Mouse (Mus musculus) layer of hippocampus, adult 9-11 months (tissue): ENCODE measurements around the gene Vars.
"Not testable (repeated sequence)": the region's sequence is repeated elsewhere in the genome, so short reads cannot be mapped to it uniquely, and the experiment has no call there.

Source experiments
- DNase-seq: peaks from one replicate; pipeline ENCODE4 v3.0.0; 2022

Gene Vars

DNA sequence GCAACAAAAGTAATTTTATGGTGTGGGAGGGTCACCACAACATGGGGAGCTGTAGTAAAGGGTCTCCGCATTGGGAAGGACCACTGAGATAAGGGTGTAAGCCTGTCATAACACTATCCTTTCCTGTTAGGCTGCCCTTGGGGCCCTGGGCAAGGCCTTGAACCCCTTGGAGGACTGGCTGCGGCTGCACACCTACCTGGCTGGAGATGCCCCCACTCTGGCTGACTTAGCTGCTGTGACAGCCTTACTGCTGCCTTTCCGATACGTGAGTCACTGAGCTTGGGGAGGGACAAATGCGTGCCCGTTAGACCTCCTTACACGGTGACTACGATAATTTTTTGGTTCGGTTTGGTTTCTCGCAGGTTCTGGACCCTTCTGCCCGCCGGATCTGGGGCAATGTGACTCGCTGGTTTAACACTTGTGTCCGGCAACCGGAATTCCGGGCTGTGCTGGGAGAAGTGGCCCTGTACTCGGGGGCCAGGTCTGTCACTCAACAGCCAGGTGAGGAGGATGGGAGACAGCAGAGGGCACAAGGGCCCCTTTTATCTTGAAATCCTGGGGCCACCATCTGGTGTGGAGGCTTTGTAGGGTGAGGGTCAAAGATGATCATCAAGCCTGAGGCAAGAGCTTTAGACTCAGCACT lies 3.4 kb downstream of the Vars start:
- DNase-seq: no peak

DNA sequence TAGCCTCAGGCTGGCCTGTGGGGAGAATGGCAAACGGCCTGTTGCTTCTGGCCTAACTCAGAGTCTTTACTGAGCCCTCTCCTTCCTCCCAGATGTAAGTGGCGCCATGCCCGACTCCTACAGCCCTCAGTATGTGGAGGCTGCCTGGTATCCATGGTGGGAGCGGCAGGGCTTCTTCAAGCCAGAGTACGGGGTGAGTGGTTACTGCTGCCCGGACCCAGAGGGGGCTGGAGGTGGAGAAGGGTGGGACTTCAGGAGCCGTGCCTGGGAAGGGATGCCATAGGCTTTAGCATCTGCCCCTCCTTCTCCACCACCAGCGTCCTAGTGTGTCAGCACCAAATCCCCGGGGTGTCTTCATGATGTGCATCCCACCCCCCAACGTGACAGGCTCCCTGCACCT lies 4.4 kb downstream of the Vars start:
- no peak for DNase-seq

DNA sequence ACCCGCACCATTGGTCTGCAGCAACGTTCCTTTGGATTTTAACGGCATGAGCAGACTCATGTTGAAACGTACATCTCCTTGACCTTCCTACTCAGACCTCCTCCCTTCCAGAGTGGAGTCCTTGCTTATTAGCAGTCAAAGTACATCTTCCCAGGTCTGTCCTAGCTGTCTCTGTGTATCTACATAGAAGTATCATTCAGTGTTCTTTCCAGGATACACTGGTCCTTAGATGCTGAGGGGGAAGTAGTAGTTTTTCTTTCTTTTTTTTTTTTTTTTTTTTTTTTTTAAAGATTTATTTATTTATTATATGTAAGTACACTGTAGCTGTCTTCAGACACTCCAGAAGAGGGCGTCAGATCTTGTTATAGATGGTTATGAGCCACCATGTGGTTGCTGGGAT lies 5.1 kb downstream of the Vars start:
- DNase-seq: not testable (repeated sequence)

DNA sequence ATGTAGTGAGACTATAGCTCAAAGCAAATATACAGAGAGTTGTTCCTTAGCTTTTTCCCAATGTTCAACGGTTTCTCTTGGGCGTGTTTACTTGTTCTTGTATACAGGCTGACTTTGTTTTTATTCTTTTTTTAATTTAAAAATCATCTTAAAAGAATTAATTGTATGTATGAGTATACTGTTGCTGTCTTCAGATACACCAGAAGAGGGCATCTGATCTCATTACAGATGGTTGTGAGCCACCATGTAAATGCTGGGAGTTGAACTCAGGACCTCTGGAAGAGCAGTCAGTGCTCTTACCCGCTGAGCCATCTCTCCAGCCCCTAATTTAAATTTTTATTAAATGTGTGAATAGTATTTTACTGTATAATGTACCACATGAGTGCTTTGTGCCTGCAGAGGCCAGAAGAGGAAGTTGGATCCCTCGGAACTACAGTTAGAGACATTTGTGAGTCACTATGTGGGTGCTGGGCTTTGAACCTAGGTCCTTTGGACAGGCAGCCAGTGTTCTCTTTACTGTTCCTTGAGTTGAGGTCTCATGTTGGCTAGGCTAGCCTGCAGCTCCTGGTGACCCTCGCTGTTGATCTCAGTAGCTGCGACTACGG lies 6.7 kb downstream of the Vars start:
- no peak for DNase-seq

DNA sequence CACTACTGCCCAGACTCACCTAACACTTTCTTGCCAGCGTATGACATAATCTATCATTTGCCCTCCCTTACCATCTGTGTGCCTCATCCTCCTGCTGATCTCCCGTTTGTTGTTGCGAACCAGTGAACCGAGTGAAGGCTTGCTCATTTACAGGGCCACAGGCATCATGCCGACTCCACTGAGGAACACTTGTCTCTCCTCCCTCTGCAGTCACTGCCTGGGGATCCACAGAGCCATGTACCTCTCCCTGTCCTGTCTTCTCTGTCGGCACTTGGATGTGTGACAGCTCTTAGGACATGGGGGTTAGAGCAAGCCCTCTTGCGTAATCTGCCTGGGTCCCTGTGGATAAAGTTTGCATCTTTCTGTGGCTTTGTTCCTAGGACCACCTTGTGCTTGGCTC lies 8.8 kb downstream of the Vars start:
- no peak for DNase-seq

DNA sequence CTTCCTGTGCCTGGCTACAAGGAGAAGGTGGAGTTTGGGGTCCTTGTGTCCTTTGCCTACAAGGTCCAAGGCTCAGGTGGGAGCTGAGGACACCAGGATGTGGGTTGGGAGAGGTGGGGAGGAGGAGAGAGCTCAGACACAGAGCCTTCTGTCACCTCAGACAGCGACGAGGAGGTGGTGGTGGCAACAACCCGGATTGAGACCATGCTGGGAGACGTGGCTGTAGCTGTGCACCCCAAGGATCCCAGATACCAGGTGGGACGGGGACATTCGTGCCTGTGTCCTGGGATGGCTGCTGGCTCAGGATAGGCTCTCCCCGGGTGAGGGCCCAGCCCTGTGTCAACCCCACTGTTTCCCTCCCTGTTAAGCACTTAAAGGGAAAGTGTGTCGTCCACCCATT lies 10.7 kb downstream of the Vars start:
- no peak for DNase-seq

DNA sequence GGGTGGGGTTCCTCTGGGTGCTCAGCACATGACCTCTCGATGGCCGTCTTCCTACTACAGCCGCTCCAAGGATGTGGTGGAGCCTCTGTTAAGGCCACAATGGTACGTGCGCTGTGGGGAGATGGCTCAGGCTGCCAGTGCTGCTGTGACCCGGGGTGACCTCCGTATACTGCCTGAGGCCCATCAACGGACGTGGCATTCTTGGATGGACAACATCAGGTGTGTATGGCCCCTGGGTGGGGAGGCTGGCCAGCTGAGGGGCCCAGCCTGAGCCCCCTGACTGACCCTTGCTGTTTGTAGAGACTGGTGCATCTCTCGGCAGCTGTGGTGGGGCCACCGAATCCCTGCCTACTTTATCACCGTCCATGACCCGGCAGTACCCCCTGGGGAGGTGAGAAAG lies 11.6 kb downstream of the Vars start:
- no peak for DNase-seq

DNA sequence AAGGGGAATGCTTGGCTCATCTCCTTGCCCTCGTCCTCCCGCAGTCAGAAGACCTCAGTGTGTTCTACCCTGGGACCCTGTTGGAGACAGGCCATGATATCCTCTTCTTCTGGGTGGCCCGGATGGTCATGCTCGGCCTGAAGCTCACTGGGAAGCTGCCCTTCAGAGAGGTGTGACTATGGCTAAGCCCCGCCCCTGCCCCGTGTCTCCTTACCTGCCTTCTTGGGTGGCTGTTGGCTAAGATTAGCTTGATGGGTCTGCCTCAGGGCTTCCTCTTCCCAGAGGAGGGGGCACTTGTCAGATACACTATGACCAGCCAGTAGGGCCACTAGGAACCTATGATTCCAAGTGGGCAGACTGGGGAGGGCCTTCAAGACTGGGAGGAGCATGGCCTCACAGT lies 12.4 kb downstream of the Vars start:
- DNase-seq: no peak

DNA sequence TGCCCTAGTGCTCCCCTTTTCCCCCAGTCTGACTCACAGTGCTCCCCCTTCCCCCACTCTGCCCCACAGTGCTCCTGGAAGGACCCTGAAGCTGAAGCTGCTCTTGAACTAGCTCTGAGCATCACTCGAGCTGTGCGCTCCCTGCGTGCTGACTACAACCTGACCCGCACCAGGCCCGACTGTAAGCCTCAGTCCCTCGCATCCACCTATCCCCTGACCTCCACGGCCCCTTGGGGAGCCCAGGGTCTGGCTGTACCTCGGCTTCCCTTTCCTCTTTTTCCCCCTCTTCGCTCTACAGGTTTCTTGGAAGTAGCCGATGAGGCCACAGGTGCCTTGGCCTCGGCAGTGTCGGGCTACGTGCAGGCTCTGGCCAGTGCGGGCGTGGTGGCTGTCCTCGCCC lies 14.5 kb downstream of the Vars start:
- DNase-seq: no peak

DNA sequence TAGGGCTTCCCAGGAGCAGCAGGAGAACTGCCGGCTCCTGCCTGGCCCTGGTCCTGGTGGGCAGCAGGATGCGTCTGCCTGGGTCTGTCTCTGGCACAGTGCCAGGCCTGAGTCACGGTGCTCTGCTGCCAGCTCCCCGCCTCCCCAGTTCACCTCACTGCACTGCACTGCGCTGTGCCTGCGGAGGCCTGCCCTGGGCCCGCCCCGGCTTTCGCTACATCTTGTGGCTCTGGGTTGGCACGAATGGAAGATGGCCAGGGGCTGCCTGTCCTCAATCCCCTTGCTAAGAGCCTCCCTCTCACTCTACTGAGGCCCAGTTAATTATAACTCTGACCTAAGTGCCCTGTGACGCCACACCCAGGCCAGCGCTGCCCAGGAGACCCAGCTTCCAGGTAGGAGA lies 15.6 kb downstream of the Vars start, which contains the start of gene Vwa7:
Gene Vwa7, plus strand, starts transcription at position 204 of the 400 bp plus-strand sequence.
- no peak for DNase-seq

DNA sequence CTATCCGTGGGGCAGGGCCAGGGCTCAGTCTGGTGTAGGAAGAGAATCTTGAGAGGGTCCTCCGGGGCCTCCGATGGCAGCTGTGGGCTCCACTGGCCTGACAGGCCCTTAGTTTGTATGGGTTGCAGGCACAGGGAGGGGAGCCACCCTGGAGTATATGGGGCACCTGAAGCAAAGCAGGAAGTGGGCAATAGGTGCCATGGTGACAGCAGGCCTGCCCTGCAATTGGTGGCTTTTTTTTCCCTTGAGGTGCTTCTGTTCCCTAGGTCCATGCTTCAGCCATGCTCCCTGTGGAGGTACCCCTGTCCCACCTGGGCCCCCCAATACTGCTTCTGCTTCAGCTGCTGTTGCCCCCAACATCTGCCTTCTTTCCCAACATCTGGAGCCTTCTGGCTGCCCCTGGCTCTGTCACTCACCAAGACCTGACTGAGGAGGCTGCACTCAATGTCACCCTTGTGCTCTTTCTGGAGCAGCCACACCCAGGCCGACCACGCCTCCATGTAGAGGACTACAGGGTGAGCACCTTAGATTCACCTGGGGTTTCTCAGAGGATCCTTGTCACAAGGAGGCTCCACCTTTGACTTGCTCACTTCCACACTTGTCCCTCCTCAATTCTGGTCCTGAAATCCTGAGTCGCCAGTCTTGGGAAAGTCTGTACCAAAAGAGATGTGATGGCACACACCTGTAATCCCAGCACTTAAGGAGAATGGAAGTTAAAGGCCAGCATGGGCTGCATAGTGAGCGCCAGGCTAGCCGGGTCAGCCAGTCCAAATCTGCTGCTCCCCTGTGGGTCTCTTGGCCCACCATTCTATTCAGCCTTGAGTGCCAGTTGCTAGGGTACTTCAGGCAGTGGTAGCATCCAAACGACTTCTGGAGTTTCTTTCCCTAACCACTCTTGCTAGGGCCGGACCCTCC lies 16.3 kb downstream of the Vars start:
- DNase-seq: no peak

DNA sequence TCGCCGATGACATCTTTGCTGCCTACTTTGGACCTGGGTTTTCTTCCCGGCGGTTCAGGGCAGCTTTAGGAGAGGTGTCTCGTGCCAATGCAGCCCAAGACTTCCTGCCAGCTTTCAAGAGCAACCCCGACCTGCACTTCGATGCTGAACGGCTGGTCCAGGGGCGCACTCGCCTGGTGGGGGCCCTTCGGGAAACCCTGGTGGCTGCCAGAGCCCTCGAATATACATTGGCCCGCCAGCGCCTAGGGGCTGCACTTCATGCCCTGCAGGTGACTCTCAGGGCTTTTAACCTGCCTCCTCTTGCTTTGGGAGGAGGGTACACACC lies 16.9 kb downstream of the Vars start:
- DNase-seq: no peak

DNA sequence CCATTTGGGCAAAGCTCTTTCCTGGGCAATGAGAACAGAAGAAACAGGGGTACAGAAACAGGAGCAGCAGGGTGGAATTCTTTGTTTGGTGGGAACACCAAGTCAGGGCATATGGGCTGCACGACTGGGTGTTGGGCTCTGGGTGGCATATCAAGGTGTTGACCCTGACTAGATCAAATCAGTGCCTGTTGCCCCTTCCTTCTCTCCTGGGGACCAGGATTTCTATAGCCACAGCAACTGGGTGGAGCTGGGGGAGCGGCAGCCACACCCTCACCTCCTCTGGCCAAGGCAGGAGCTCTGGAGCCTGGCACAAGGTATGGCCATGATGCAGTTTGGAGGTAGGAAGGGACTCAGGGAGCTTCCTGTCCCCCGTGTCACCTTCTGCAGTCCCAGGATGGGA lies 17.4 kb downstream of the Vars start:
- no peak for DNase-seq

DNA sequence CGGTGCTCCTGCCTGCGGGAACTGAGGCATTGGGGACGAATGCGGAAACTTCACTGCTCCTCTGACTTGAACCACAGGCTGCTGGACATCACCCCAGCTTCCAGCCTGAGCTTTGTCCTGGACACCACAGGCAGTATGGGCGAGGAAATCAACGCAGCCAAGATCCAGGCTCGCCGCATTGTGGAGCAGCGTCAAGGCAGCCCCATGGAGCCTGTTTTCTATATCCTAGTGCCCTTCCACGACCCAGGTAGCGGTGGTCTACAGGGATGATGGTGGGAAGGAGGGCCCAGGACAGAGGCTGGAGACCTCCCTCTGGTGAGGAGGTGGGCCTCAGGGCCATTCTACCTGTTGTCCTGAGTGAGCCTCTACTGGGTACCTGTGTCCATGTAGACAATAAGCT lies 19.1 kb downstream of the Vars start:
- DNase-seq: no peak

DNA sequence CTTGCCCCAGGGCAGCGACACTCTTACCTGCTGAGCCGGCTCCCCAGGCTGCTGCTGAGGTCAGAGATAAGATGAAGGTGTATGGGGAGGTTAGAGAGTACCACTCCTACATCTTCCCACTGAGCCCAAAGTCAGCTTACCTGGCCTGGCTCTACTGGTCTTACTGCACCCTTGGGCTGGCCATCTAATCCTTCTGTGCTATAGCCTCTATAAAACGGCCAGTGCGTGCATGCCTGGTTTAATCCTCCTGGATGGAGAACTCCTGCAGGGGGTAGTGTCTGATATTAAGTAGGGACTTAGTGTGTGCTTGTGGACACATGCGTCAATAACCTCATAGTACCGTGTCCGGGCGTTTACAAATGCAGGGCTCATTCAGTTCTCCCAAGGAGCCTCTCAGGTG lies 19.8 kb downstream of the Vars start:
- DNase-seq: no peak

DNA sequence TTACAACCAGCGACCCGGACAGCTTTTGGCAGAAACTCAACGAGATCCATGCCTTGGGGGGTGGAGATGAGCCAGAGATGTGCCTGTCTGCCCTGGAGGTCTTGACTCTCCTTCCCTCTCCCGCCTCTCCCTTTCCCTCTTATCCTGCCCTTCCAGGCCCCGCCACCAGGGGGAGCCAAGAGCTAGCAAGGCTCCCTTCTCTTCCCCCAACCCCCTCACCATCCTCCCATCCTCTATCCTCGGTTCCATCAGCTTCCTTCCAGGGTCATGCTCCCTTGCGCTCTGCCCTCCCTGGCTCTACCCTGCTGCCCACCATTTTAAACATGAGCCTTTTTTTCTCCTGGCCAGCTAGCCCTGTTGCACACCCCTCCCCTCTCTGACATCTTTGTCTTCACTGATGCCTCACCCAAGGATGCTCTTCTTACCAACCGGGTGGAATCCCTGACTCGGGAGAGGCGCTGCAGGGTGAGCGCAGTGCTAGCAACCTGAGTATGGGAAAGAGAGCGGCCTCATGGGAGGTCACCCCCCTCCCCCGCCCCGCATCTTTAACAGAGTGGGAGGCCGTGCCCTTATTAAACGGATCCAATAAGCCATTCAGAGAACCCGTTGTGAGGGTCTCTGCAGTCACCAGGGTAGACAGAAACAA lies 20.5 kb downstream of the Vars start:
- DNase-seq: peak; percentile 80

DNA sequence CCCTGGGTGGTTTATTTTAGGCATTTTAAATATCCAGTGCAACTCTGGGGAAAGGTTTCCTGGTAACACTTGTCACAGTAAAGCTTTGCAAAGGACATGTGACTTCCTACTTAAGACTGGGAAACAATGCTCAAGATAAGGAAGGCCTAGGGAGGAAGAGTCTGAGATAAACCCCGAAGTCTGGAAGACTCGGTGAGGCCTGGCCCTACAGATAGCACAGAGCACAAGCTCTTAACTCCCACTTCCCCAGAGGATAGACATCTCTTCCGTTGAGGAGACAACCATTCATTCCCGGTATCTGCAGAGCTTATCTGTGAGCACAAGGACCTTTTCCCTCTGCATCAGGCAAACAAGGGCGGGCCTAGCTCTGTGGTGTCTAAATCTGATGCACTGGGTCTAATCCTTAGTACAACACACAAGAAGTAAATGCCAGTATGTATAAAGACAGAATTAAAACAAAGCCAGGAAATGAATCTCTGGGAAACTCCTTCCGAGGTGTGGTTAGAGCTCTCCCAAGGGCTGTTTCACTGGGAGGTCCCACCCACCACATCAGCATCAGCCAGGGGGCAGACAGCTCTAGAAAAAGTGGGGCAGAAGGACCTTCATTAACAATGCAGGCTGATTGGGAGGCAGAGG lies 21.2 kb downstream of the Vars start:
- no peak for DNase-seq

DNA sequence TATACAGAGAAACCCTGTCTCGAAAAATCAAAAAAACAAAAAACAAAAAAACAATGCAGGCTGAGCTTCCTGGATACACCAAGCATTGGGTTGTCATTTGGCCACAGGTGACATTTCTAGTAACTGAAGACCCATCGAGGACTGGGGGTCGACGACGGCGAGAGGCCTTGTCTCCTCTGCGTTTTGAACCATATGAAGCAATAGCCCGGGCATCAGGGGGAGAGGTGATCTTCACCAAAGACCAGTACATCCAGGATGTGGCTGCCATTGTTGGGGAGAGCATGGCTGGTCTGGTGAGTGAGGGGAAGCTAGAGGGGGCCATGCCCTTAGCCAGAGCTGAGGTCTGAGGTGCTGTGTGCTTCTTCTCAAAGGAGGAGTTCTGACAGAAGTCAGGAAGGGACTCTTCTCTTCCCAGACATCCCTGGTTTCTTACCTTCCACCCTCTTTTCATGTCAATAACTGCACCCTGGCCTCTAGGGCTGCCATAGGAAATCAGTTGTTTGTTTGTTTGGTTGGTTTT lies 21.8 kb downstream of the Vars start:
- DNase-seq: no peak

DNA sequence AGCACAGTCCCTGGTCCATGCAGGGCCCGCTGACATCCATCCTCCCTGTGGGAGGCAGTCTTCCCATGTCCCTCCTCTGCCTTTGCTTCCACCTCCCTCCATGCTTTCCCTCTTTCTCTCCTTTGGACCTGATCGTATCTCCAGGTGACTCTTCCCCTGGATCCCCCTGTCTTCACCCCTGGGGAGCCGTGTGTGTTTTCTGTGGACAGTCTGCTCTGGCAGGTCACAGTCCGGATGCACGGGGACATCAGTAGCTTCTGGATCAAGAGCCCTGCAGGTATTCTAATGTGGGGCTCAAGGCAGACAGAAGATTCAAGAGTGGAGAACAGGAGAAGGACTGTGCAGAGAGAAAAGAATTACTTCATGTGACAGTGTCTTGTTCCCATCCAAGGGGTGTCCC lies 22.4 kb downstream of the Vars start:
- DNase-seq: no peak

DNA sequence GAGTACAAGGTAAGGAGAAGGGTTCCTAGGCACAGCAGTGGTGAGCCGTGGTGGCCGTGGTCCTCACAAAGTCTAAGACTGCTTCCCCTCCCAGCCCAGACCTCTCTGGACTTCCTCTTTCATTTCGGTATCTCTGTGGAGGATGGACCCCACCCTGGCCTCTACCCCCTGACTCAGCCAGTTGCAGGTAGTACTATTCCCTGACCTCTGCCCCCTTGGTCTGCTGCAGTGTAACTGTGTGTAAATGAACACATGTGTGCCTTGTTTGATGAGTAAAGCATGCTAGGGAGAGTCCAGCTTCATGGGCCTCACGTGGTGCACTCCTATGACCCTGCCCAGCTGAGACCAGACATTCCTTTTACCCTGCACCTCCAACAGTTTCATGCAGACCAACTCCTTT lies 23.0 kb downstream of the Vars start:
- no peak for DNase-seq

DNA sequence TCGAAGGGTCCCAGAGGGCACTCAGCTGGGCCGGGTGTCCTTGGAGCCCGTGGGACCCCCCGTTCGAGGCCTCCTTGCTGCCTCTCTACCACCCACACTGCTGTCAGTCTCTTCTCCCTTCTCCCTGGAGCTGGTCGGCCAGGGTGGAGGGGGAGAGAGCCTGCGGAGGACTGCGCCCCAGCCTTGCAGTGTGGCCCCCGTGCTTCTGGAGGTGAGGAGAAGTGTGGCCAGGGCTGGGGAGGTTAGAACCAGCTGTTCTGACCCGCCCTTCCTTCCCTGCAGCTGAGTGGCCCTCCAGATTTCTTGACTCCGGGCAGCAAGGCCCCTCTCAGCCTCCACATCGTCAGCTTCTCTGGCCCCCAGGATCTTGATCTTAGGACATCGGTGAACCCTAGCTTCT lies 23.5 kb downstream of the Vars start:
- no peak for DNase-seq

DNA sequence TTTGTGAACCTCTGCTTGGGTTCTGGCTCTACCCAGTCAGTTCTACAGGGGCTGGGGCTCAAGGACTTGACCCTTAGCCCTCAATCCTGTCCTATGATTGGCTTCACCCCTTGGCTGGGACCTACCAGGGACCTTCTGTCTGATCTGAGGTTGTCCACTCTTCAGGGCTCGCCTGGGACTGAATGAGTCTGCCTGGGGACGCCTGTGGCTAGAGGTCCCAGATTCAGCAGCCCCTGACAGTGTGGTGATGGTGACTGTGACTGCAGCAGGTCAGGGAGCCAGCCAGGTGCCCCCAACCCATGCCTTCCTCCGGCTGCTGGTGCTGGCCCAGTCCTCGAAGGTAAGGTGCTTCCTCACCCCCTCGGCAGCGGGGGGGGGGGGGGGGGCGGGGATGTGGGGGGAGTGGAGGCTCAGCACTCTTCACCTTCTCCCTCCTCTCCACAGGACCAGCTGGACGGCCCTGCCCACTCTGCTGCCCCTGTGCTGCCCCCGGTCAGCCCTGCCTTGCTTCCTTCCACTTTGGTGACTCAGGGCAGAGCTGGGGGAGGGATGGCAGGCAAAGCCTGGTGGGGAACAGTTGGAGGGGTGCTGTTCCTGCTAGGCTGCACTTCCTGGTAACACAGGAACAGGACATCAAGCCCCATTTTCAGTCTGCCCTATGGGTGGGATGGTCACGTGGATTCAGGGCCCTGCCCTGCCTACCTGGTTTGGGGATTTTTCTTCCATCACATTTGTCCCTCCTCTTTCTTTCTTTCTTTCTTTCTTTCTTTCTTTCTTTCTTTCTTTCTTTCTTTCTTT lies 24.1 kb downstream of the Vars start:
- DNase-seq: no peak
